In the genomic region with DNA sequence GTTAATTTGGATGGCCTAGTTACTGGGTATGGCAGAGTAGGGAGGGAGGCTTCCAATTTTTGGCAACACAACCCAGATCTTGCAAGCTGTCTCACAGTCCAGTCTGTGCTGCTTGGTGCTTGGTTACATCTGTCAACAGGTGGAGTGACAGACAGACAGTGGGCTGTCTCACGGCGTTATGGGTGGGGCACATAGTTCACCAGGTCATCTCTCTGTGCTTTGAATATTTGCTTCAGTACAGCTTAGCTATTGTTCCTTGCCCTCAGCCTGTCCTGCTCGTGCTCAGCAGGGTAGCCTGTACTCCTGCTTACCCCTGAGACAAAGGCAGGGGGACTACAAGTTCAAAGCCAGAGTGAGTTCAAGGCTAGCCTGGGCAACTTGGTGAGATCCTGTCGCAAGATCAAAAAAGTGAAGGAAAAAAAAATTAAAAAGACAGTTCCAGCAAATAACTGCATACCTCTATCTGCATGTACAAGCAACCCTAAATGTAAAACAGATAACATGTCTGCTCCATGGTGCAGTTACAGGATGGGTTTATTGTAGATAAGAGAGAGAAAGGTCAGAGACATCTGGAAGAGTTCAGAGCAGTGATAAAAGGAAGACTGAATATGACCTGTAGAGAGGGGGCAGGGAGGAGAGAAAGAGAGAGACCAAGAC, we compare ENCODE assay signal across 13 mouse cellular contexts. TPM values are rescaled to one million over a fixed set of nuclear protein-coding genes. Genes with fewer than 3 reads are reported as not detected.
A peak's percentile ranks its signal among the peaks of the same experiment; 100 is the strongest.
DNase-seq lines count a peak whose midpoint lies in the region; ATAC-seq lines count a peak whose summit lies in the region.
"Had no signal": no experiment of that assay in that cellular context is flagged by ENCODE, and none has a peak within 500 bp of the region (broad histone marks: within the 10 kb centered on the region; RNA-seq: fewer than 3 reads in every experiment).

No protein-coding gene starts in this region.

- H3K4me1 ChIP-seq in heart, embryonic 15.5 days (replicated peaks) = peaks cover 20% of the 10 kb centered on the region
- H3K4me1 ChIP-seq in intestine, embryonic 15.5 days (replicated peaks) = peaks cover 14% of the 10 kb centered on the region
- H3K4me1 ChIP-seq in stomach, embryonic 15.5 days = peaks cover 5% of the 10 kb centered on the region
- H3K4me1 ChIP-seq in neural tube, embryonic 15.5 days = 0 out of 2 replicates have a peak, but pooled peaks cover 3% of the 10 kb centered on the region

- H3K4me2 ChIP-seq in heart, embryonic 15.5 days = no peak overlapping the region
- H3K4me2 ChIP-seq in intestine, embryonic 15.5 days (replicated peaks) = no peak overlapping the region
- H3K4me2 ChIP-seq in stomach, embryonic 15.5 days = no peak overlapping the region
- H3K4me2 ChIP-seq in neural tube, embryonic 15.5 days = no peak overlapping the region

- no peak for DNase-seq in heart, postnatal 4 days
- DNase-seq in spleen, adult 12 weeks (ENCODE audit: low spot score) = peak; percentile 47
- DNase-seq in spleen, postnatal 14 days (ENCODE audit: low spot score in 2 of 2) = no peak
- no peak for DNase-seq in adrenal gland, adult 2 months
- DNase-seq: cerebellum, postnatal 36 days; kidney, adult 11 months; retina, postnatal 1 day; thymus, postnatal 14 days had no signal

- no peaks in the 10 kb centered on the region for H3K36me3 ChIP-seq in heart, embryonic 15.5 days
- H3K36me3 ChIP-seq in intestine, embryonic 15.5 days = no peaks in the 10 kb centered on the region
- no peaks in the 10 kb centered on the region for H3K36me3 ChIP-seq in stomach, embryonic 15.5 days
- H3K36me3 ChIP-seq in neural tube, embryonic 15.5 days = no peaks in the 10 kb centered on the region

- no peaks in the 10 kb centered on the region; the same call in 1 of the 2 replicates for H3K27me3 ChIP-seq in heart, embryonic 15.5 days
- H3K27me3 ChIP-seq in intestine, embryonic 15.5 days (replicated peaks) = no peaks in the 10 kb centered on the region
- no peaks in the 10 kb centered on the region for H3K27me3 ChIP-seq in stomach, embryonic 15.5 days (replicated peaks)
- H3K27me3 ChIP-seq in neural tube, embryonic 15.5 days (replicated peaks) = no peaks in the 10 kb centered on the region

- no peak overlapping the region for H3K27ac ChIP-seq in heart, embryonic 15.5 days
- H3K27ac ChIP-seq in intestine, embryonic 15.5 days = no peak overlapping the region
- H3K27ac ChIP-seq in stomach, embryonic 15.5 days = peak overlapping the region; percentile 54; the same call in 1 of the 2 replicates
- no peak overlapping the region for H3K27ac ChIP-seq in neural tube, embryonic 15.5 days (replicated peaks)

- H3K9ac ChIP-seq in heart, embryonic 15.5 days = no peak overlapping the region
- H3K9ac ChIP-seq in intestine, embryonic 15.5 days = no peak overlapping the region
- no peak overlapping the region for H3K9ac ChIP-seq in stomach, embryonic 15.5 days
- H3K9ac ChIP-seq in neural tube, embryonic 15.5 days (replicated peaks) = no peak overlapping the region

- ATAC-seq in heart, embryonic 15.5 days (replicated peaks; ENCODE audit: insufficient number of reproducible peaks, insufficient read depth, low FRiP score, low read depth) = 0 out of 2 replicates have a peak, but pooled peaks have one; percentile 15
- peak; percentile 73 for ATAC-seq in intestine, embryonic 15.5 days
- peak; percentile 86 for ATAC-seq in stomach, embryonic 15.5 days (ENCODE audit: insufficient read depth, low FRiP score, low read depth)
- no peak for ATAC-seq in neural tube, embryonic 15.5 days (ENCODE audit: low FRiP score)
- ATAC-seq: midbrain, embryonic 16.5 days had no signal

- no peaks in the 10 kb centered on the region for H3K9me3 ChIP-seq in heart, embryonic 15.5 days (replicated peaks)
- H3K9me3 ChIP-seq in intestine, embryonic 15.5 days = no peaks in the 10 kb centered on the region
- no peaks in the 10 kb centered on the region for H3K9me3 ChIP-seq in stomach, embryonic 15.5 days
- no peaks in the 10 kb centered on the region for H3K9me3 ChIP-seq in neural tube, embryonic 15.5 days (replicated peaks)

- 24% methylated on average over 4 of the region's 4 CpGs for WGBS in heart, embryonic 15.5 days
- WGBS in intestine, embryonic 15.5 days = 48% methylated on average over 4 of the region's 4 CpGs
- WGBS in stomach, embryonic 15.5 days = 35% methylated on average over 4 of the region's 4 CpGs
- WGBS in neural tube, embryonic 15.5 days = 39% methylated on average over 4 of the region's 4 CpGs

- no peak overlapping the region for H3K4me3 ChIP-seq in heart, embryonic 15.5 days
- no peak overlapping the region for H3K4me3 ChIP-seq in intestine, embryonic 15.5 days (replicated peaks)
- no peak overlapping the region for H3K4me3 ChIP-seq in stomach, embryonic 15.5 days (replicated peaks)
- no peak overlapping the region for H3K4me3 ChIP-seq in neural tube, embryonic 15.5 days (replicated peaks)

RNA-seq across cellular contexts. Expression of gene Agmat, which starts 5.1 kb away (rescaled TPM):
- polyA plus RNA-seq in heart, embryonic 15.5 days (2015; fragmentation: Nextera tagmentation; extraction: Ambion mirVana) = 0.57 and 0.80 TPM in 2 replicates
- under 1 TPM; 0.43 to 0.57 TPM for total RNA-seq in heart, postnatal 4 days (2021)
- 36.7 and 41.9 TPM in 2 replicates for polyA plus RNA-seq in intestine, embryonic 15.5 days (2015; fragmentation: Nextera tagmentation; extraction: Ambion mirVana)
- 7.0 and 10.0 TPM in 2 replicates for polyA plus RNA-seq in stomach, embryonic 15.5 days (2015; fragmentation: Nextera tagmentation; extraction: Ambion mirVana)
- polyA plus RNA-seq in neural tube, embryonic 15.5 days (2015; fragmentation: Nextera tagmentation; extraction: Ambion mirVana) = 0.72 TPM in 1 of 2 replicates, not detected in the other
- total RNA-seq in adrenal gland, adult 2 months (2021) = 10 to 100 TPM; 25.7 to 59.4 TPM
- polyA plus RNA-seq in adrenal gland, adult 2 months (2012; rRNA removed) = 5.8 and 9.2 TPM in 2 replicates
- polyA plus RNA-seq: midbrain, embryonic 16.5 days had no signal

RNA-seq across cellular contexts. Expression of gene Ddi2, which starts 28.3 kb away (rescaled TPM):
- polyA plus RNA-seq in heart, embryonic 15.5 days (2015; fragmentation: Nextera tagmentation; extraction: Ambion mirVana) = 13.6 and 16.6 TPM in 2 replicates
- 10 to 100 TPM; 34.9 to 36.8 TPM for total RNA-seq in heart, postnatal 4 days (2021)
- polyA plus RNA-seq in intestine, embryonic 15.5 days (2015; fragmentation: Nextera tagmentation; extraction: Ambion mirVana) = 23.3 and 24.4 TPM in 2 replicates
- 23.2 and 23.3 TPM in 2 replicates for polyA plus RNA-seq in stomach, embryonic 15.5 days (2015; fragmentation: Nextera tagmentation; extraction: Ambion mirVana)
- 11.9 and 14.9 TPM in 2 replicates for polyA plus RNA-seq in neural tube, embryonic 15.5 days (2015; fragmentation: Nextera tagmentation; extraction: Ambion mirVana)
- 10 to 100 TPM; 38.5 to 78.4 TPM for total RNA-seq in adrenal gland, adult 2 months (2021)
- 16.8 and 22.1 TPM in 2 replicates for polyA plus RNA-seq in adrenal gland, adult 2 months (2012; rRNA removed)

RNA-seq across cellular contexts. Expression of gene Dnajc16, which starts 39.2 kb away (rescaled TPM):
- polyA plus RNA-seq in heart, embryonic 15.5 days (2015; fragmentation: Nextera tagmentation; extraction: Ambion mirVana) = 3.7 and 4.8 TPM in 2 replicates
- total RNA-seq in heart, postnatal 4 days (2021) = 10 to 100 TPM; 16.6 to 16.8 TPM
- polyA plus RNA-seq in intestine, embryonic 15.5 days (2015; fragmentation: Nextera tagmentation; extraction: Ambion mirVana) = 4.2 and 4.4 TPM in 2 replicates
- 3.9 and 4.6 TPM in 2 replicates for polyA plus RNA-seq in stomach, embryonic 15.5 days (2015; fragmentation: Nextera tagmentation; extraction: Ambion mirVana)
- 6.2 TPM in 2 replicates for polyA plus RNA-seq in neural tube, embryonic 15.5 days (2015; fragmentation: Nextera tagmentation; extraction: Ambion mirVana)
- total RNA-seq in adrenal gland, adult 2 months (2021) = 10 to 100 TPM; 21.3 to 29.6 TPM
- polyA plus RNA-seq in adrenal gland, adult 2 months (2012; rRNA removed) = 13.2 and 14.4 TPM in 2 replicates

RNA-seq across cellular contexts. Expression of gene Casp9, which starts 41.9 kb away (rescaled TPM):
- polyA plus RNA-seq in heart, embryonic 15.5 days (2015; fragmentation: Nextera tagmentation; extraction: Ambion mirVana) = 14.1 and 19.7 TPM in 2 replicates
- 10 to 100 TPM; 13.5 to 13.8 TPM for total RNA-seq in heart, postnatal 4 days (2021)
- 21.8 and 22.2 TPM in 2 replicates for polyA plus RNA-seq in intestine, embryonic 15.5 days (2015; fragmentation: Nextera tagmentation; extraction: Ambion mirVana)
- 21.2 and 23.4 TPM in 2 replicates for polyA plus RNA-seq in stomach, embryonic 15.5 days (2015; fragmentation: Nextera tagmentation; extraction: Ambion mirVana)
- 19.2 and 20.1 TPM in 2 replicates for polyA plus RNA-seq in neural tube, embryonic 15.5 days (2015; fragmentation: Nextera tagmentation; extraction: Ambion mirVana)
- 10 to 100 TPM; 18.2 to 22.0 TPM for total RNA-seq in adrenal gland, adult 2 months (2021)
- polyA plus RNA-seq in adrenal gland, adult 2 months (2012; rRNA removed) = 16.6 and 19.3 TPM in 2 replicates
